Mouse (Mus musculus) CH12.LX (cell line): Measurements from ENCODE around the gene Pola2. TPM values are rescaled to one million over a fixed set of nuclear protein-coding genes. Genes with fewer than 3 reads are reported as not detected.

Source experiments
- DNase-seq: peaks from one replicate; pipeline ENCODE4 v3.0.0-alpha.2; 2013; ENCODE audit errors: extremely low read depth
- H3K27ac ChIP-seq: 2 replicates; pipeline ENCODE4 v1.5.1; 2012; ENCODE audit warnings: low read depth, mild to moderate bottlenecking, control low read depth, moderate library complexity; ENCODE audit not compliant: insufficient read depth
- H3K27me3 ChIP-seq: replicated peaks from 2 replicates; pipeline ENCODE3; 2012; ENCODE audit warnings: inconsistent platforms
- H3K36me3 ChIP-seq, 2 experiments: replicated peaks in 1 of 2; 2 replicates each; pipeline versions ENCODE3 to v1.6.1; 2012; ENCODE audit warnings: inconsistent platforms in 1 of 2, low read length in 1 of 2, mild to moderate bottlenecking in 1 of 2, mixed read lengths in 1 of 2, moderate library complexity in 1 of 2; ENCODE audit not compliant: control insufficient read depth in 1 of 2, insufficient read depth in 1 of 2
- H3K4me1 ChIP-seq, 2 experiments: 2 replicates each; pipeline ENCODE4 v1.6.1; 2012; ENCODE audit warnings: inconsistent platforms in 1 of 2, moderate library complexity in 1 of 2; ENCODE audit not compliant: insufficient read depth in 2 of 2, control insufficient read depth in 1 of 2
- H3K4me2 ChIP-seq: 2 replicates; pipeline ENCODE4 v1.6.1; 2012; ENCODE audit warnings: low read depth, mild to moderate bottlenecking, control low read depth; ENCODE audit not compliant: poor library complexity, insufficient read depth, severe bottlenecking
- H3K4me3 ChIP-seq, 3 experiments: fragments of 150-350 bp in 1 of 3; sonication (generic) in 1 of 3; replicated peaks in 1 of 3; 2 replicates each; pipeline versions ENCODE3 to v1.5.1; 2011 to 2012; ENCODE audit warnings: low read depth in 2 of 3, low read length in 2 of 3, mild to moderate bottlenecking in 2 of 3, moderate library complexity in 2 of 3, control low read depth in 1 of 3, improper control_type of control experiment in 1 of 3, inconsistent platforms in 1 of 3, mixed read lengths in 1 of 3; ENCODE audit not compliant: poor library complexity in 1 of 3
- H3K79me2 ChIP-seq: replicated peaks from 2 replicates; pipeline ENCODE4 v1.6.1; 2012; ENCODE audit warnings: mild to moderate bottlenecking, moderate library complexity; ENCODE audit not compliant: control insufficient read depth, poor library complexity, insufficient read depth, severe bottlenecking; ENCODE audit errors: extremely low read depth
- H3K9ac ChIP-seq: 2 replicates; pipeline ENCODE4 v1.6.1; 2012; ENCODE audit warnings: low read depth, mild to moderate bottlenecking, control low read depth, moderate library complexity; ENCODE audit not compliant: insufficient read depth
- H3K9me3 ChIP-seq: replicated peaks from 2 replicates; pipeline ENCODE3; 2012; ENCODE audit warnings: low read length, inconsistent platforms, mixed read lengths
- BHLHE40 ChIP-seq: IDR thresholded peaks from 2 replicates; pipeline ENCODE4 v1.6.1; 2011; ENCODE audit warnings: mild to moderate bottlenecking, low read depth, low read length, improper control_type of control experiment
- CHD1 ChIP-seq: IDR thresholded peaks from 2 replicates; pipeline ENCODE4 v1.6.1; 2012; ENCODE audit warnings: low read depth, low read length, improper control_type of control experiment, inconsistent platforms
- CHD2 ChIP-seq: IDR thresholded peaks from 2 replicates; pipeline ENCODE4 v1.6.1; 2011; ENCODE audit warnings: low read length, improper control_type of control experiment
- CTCF ChIP-seq, 2 experiments: IDR thresholded peaks in 1 of 2; conservative IDR thresholded peaks in 1 of 2; 2 replicates each; pipeline ENCODE4 v1.5.1; 2011 to 2012; ENCODE audit warnings: low read depth in 2 of 2, low read length in 2 of 2, improper control_type of control experiment in 1 of 2, inconsistent platforms in 1 of 2, mild to moderate bottlenecking in 1 of 2, moderate library complexity in 1 of 2
- E2F4 ChIP-seq: IDR thresholded peaks from 2 replicates; pipeline ENCODE4 v1.6.1; 2011; ENCODE audit warnings: low read depth, low read length, improper control_type of control experiment; ENCODE audit not compliant: insufficient replicate concordance
- ELF1 ChIP-seq: IDR thresholded peaks from 2 replicates; pipeline ENCODE4 v1.6.1; 2014; ENCODE audit warnings: low read depth, mild to moderate bottlenecking, inconsistent platforms, low read length, improper control_type of control experiment
- EP300 ChIP-seq: IDR thresholded peaks from 2 replicates; pipeline ENCODE4 v1.6.1; 2011; ENCODE audit warnings: low read length, improper control_type of control experiment
- ETS1 ChIP-seq: conservative IDR thresholded peaks from 2 replicates; pipeline ENCODE4 v1.6.1; 2012; ENCODE audit warnings: low read depth, mild to moderate bottlenecking, inconsistent platforms, low read length, improper control_type of control experiment, moderate library complexity
- JUN ChIP-seq: IDR thresholded peaks from 2 replicates; pipeline ENCODE4 v1.6.1; 2011; ENCODE audit warnings: low read depth, mild to moderate bottlenecking, low read length, improper control_type of control experiment, moderate library complexity; ENCODE audit not compliant: insufficient read depth
- JUND ChIP-seq: conservative IDR thresholded peaks from 2 replicates; pipeline ENCODE4 v1.6.1; 2011; ENCODE audit warnings: low read depth, low read length, improper control_type of control experiment
- MAFK ChIP-seq: IDR thresholded peaks from 2 replicates; pipeline ENCODE4 v1.6.1; 2011; ENCODE audit warnings: low read length, improper control_type of control experiment; ENCODE audit not compliant: insufficient replicate concordance
- MAX ChIP-seq: IDR thresholded peaks from 2 replicates; pipeline ENCODE4 v1.6.1; 2011; ENCODE audit warnings: low read length, improper control_type of control experiment
- MAZ ChIP-seq: IDR thresholded peaks from 2 replicates; pipeline ENCODE4 v1.6.1; 2012; ENCODE audit warnings: low read depth, mild to moderate bottlenecking, inconsistent platforms, low read length, improper control_type of control experiment, moderate library complexity
- MYC ChIP-seq: IDR thresholded peaks from 2 replicates; pipeline ENCODE4 v1.6.1; 2011; ENCODE audit warnings: low read depth, mild to moderate bottlenecking, improper control_type of control experiment, low read length
- NELFE ChIP-seq: IDR thresholded peaks from 2 replicates; pipeline ENCODE4 v1.6.1; 2011; ENCODE audit warnings: low read depth, low read length, improper control_type of control experiment
- NRF1 ChIP-seq: IDR thresholded peaks from 2 replicates; pipeline ENCODE4 v1.6.1; 2014; ENCODE audit warnings: low read depth, mild to moderate bottlenecking, inconsistent platforms, low read length, improper control_type of control experiment, moderate library complexity
- RCOR1 ChIP-seq: conservative IDR thresholded peaks from 2 replicates; pipeline ENCODE4 v1.6.1; 2012; ENCODE audit warnings: low read depth, mild to moderate bottlenecking, inconsistent platforms, low read length, improper control_type of control experiment
- ZMIZ1 ChIP-seq: IDR thresholded peaks from 2 replicates; pipeline ENCODE4 v1.6.1; 2012; ENCODE audit warnings: low read depth, mild to moderate bottlenecking, inconsistent platforms, low read length, improper control_type of control experiment
- ZNF384 ChIP-seq: IDR thresholded peaks from 2 replicates; pipeline ENCODE4 v1.6.1; 2012; ENCODE audit warnings: low read depth, low read length, improper control_type of control experiment, inconsistent platforms
- dilution Hi-C: fragments of 300-500 bp; cut with MboI; formaldehyde crosslinking; loops from 2 replicates; pipeline ENCODE4 v1.14.3; 2020; ENCODE audit warnings: low sequenced_read_pairs; ENCODE audit not compliant: extremely low pct_unique_long_range_greater_than_20kb, extremely low pct_ligation_motif_present
- in situ Hi-C: fragments of 300-500 bp; cut with MboI; formaldehyde crosslinking; loops from 3 replicates; pipeline ENCODE4 v1.14.3; 2019; ENCODE audit warnings: low sequenced_read_pairs, low pct_ligation_motif_present, low pct_unique_long_range_greater_than_20kb, mixed read lengths
- polyA plus RNA-seq: library from polyadenylated mRNA; unstranded; fragments of >175 nt; gene quantifications from 2 replicates; pipeline ENCODE4 v1.2.1, GENCODE M21; 2012; ENCODE audit warnings: low read depth; ENCODE audit not compliant: insufficient read length
- total RNA-seq, 2 experiments: library from RNA; depleted of rRNA; stranded (reverse); fragments of 300-350 nt in 1 of 2; fragments of >200 nt in 1 of 2; gene quantifications; 2 replicates each; pipeline ENCODE4 v1.2.3; 2012 to 2014

Pola2 gene
- total and polyA plus RNA-seq, 3 experiments = 60.3 to 91.4 (median 71.7) TPM

DNA sequence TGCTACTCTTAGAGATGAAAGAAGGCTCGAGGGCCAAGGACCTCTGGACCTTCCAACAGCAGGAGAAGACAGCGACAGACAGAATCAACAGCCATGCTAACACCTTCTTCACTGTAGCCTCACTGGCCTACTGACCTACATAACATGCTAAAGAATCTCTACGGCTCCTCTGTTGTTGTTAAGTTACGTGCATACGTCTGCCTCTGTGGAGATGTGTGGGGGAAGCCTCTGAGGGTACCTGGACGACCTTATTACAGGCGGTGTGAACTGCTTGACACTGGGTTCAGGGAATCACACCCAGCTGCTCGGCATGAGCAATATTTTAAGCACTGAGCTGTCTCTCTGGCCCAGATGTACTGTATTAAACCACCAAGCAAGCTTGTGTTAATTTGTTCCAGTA, 36.5 kb downstream of the Pola2 start:
- Histone ChIP-seq H3K79me2 (no peaks in the 10 kb centered on the region), H3K36me3 (no peaks in the 10 kb centered on the region), H3K4me2 (no peak overlapping the region), H3K4me3 (no peak overlapping the region), H3K27me3 (peaks cover 7% of the 10 kb centered on the region), H3K9me3 (no peaks in the 10 kb centered on the region), H3K9ac (no peak overlapping the region)
- in situ Hi-C loops = no loop called here
- DNase-seq = no peak
- TF ChIP-seq EP300 (no peak), JUND (no peak), ZNF384 (no peak), JUN (no peak), ETS1 (no peak), RCOR1 (no peak), NELFE (no peak), MYC (no peak), CTCF (conservative IDR thresholded peaks at IDR 0.05 in 1 of 2, IDR thresholded peaks at IDR 0.05 in 1 of 2; ENCODE audit: low read depth in 2 of 2, low read length in 2 of 2) (no peak), CHD2 (no peak), CHD1 (no peak), NRF1 (no peak), E2F4 (no peak), ELF1 (no peak), ZMIZ1 (no peak), BHLHE40 (no peak), MAFK (no peak)
- TF ChIP-seq, all 38 proteins: peak for 0
- dilution Hi-C loops = no loop called here
- Histone ChIP-seq H3K4me1 (peaks cover 19 to 55% of the 10 kb centered on the region in 2 experiments), H3K27ac (no peak overlapping the region)

DNA sequence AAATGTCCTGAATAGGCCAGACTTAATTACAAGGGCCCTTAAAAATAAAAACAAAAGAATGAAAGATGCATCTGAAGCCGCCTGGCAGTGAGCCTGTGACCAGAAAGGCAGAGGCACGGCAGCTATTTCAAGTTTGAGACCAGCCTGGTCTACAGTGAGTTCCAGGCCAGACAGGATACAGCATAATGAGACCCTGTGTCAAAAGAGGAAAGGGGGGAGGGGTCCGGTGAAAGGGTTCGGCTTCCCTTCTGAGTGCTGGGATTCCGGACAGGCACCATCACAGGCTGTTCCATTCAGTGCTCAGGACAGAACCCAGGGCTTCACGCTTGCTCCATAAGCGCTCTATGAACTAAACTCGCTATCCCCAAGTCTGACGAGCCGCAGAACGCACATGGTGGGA, 37.0 kb downstream of the Pola2 start:
- Histone ChIP-seq H3K4me1 (peaks cover 19 to 54% of the 10 kb centered on the region in 2 experiments), H3K9ac (no peak overlapping the region), H3K36me3 (no peaks in the 10 kb centered on the region), H3K4me2 (no peak overlapping the region), H3K27me3 (peaks cover 7% of the 10 kb centered on the region), H3K4me3 (no peak overlapping the region), H3K79me2 (no peaks in the 10 kb centered on the region), H3K9me3 (no peaks in the 10 kb centered on the region), H3K27ac (no peak overlapping the region)
- in situ Hi-C loops = no loop called here
- no peak for TF ChIP-seq MAX
- no peak for TF ChIP-seq MAZ
- no peak for DNase-seq
- dilution Hi-C loops = no loop called here
